Mouse (Mus musculus): ENCODE measurements around the gene Cds1.

- no peak for TF ChIP-seq CTCF (IDR thresholded peaks at IDR 0.05; ENCODE audit: low read depth)
- TF ChIP-seq EP300 (IDR thresholded peaks at IDR 0.05; ENCODE audit: low read depth) = no peak
Observed at GRCm38 (mm10) chr5:101784328-101784727, 19.4 kb downstream of the Cds1 start.

Measured in liver, embryonic 14.5 days (tissue).